Mouse (Mus musculus): ENCODE results near the gene Lrig2.

The Lrig2 gene

GRCm38 (mm10) chr3:104510771-104511429, 818 bp downstream of the Lrig2 start:
- in situ Hi-C loops (cut with MboI), result loop anchor here (10.0 kb wide), 1 partner anchor 164 kb away; no protein-coding TSS in a partner anchor

DNA sequence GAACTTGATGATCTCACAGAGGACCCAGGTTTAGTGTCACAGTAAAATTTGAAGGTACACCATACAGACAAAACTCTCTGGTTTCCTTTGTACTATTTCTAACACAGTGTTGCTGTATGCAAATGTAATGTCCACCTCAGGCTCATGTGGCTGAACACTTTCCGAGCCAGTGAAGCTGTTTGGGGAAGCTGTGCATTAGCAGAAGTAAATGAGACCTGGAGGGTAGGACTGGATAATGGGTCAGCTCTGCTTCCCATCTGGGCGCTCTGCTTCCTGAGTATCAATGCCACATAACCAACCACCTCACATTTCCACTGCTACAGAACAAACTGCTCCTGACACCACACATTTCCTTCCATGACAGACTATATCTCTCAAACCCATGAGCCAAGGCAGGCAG, 10.1 kb downstream of the Lrig2 start:
- in situ Hi-C loops (cut with MboI), result no loop called here

- in situ Hi-C loops (cut with MboI), result no loop called here
Measured at GRCm38 (mm10) chr3:104500881-104501280, 10.8 kb downstream of the Lrig2 start.

GRCm38 (mm10) chr3:104496176-104496575, 15.5 kb downstream of the Lrig2 start:
- in situ Hi-C loops (cut with MboI), result no loop called here

DNA sequence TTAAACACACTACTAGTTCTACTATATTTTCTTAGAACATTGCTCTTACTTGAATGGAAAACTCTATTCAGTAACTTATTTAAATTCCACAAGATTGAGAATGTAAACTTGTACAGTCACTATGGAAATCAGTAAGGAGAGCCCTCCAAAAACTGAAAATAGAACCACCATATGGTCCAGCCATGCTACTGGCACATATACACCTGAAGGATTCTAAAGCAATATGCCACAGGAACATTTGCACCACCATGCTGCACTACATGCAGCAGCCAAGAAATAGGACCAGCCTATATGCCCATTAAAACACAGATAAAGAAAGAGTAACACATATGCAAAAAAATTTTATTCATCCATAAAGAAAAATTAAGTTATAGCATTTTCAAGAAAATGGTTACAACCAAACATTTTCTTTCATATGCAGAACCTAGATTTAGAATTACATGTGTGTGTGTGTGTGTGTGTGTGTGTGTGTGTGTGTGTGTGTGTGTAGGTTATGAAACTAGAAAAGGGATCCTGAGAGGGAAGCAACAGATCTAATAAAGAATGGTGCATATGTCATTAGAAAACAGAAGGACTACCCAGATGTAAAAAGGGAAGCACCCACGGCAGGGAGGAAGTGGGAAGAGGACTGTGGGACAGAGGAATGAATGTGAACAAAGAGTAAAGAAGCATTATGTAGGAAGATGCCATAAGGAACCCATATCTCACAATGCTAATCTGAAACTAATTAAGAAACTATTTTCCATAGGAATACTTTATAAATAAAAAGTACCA, 30.6 kb downstream of the Lrig2 start:
- in situ Hi-C loops (cut with MboI), result no loop called here

- in situ Hi-C loops (cut with MboI), result no loop called here
Measured at GRCm38 (mm10) chr3:104478056-104478455, 33.7 kb downstream of the Lrig2 start.

DNA sequence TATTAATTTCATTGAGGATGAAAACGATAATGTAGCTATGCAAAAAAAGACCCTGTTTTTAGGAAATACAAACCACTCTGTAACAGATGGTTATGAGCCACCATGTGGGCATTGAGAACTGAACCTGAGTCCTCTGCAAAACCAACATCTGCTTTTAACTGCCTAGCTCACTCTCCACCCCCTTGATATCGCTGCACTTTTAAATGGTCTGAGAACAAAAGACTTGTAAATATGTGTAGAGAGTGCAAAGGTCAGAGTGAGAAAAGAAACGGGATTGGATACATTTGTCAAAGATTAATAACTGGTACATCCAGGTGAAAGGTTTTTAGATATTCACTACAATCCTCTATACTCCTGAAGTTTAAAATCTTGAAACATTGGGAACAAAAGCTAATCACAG, 42.3 kb downstream of the Lrig2 start:
- in situ Hi-C loops (cut with MboI), result no loop called here

DNA sequence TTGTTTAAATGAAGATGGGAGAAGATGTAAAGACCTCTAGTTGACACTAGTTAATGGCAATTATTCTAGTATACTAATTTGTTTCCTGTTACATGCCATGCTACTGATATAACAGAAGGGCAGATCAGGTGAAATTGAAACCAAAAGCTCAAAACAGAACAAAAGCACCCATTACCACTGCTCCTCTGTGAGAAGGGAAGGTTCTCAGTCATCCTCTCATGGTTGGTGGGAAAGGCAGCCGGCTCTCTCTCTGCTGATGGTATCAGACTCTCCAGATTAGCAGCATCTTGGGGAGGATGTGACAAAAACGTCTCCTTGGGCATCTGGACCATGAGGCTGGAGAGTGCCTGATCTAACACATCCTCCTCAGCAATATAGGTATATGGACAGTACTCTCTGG, 50.5 kb downstream of the Lrig2 start:
- in situ Hi-C loops (cut with MboI), result no loop called here

GRCm38 (mm10) chr3:104458588-104458987, 53.1 kb downstream of the Lrig2 start:
- in situ Hi-C loops (cut with MboI), result no loop called here

DNA sequence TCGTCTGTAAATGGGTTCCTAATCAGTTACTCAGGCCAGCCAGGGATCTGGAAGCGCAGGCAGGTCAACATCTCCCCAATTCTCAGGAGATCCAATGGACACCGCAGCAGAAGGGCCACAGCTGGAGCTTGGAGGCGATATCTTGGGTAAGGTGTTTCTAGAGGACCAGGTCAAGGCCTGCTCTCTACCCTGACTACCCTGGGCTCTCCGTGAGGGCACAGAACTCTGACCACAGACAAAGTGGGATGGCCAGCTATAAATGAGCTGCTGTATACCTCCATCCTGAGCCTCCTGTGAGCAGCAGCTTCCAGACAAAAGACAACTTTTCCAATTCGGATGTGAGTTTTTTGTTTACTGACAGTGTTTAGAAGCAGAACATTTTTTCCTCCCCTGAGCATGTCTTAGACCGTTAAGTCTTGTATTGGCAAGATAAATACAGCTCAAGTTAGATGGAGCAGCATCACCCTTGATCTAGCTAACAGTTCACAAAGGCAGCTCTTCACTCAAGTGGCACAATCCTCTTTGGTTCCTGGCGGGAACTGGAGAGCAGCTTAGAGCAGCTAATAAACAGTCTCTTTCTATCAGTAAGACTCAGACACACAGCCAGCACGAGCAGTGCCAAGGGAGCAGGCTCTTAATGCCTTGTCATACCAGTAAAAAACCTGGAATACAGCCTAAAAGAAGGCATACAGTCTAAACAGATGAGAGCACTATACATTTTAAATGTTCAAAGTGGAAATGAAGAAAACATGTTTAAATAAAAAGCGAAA, 56.0 kb downstream of the Lrig2 start:
- in situ Hi-C loops (cut with MboI), result no loop called here

- in situ Hi-C loops (cut with MboI), result loop anchor here (10.0 kb wide), 1 partner anchor 422 kb away; no protein-coding TSS in a partner anchor
Measured at GRCm38 (mm10) chr3:104447240-104447639, 64.5 kb downstream of the Lrig2 start.

- in situ Hi-C loops (cut with MboI), result loop anchor here (10.0 kb wide), 1 partner anchor 422 kb away; no protein-coding TSS in a partner anchor
Measured at GRCm38 (mm10) chr3:104446689-104447088, 65.0 kb downstream of the Lrig2 start.

- in situ Hi-C loops (cut with MboI), result loop anchor here (10.0 kb wide), 1 partner anchor 421 kb away; no protein-coding TSS in a partner anchor
Measured at GRCm38 (mm10) chr3:104445576-104445975, 66.1 kb downstream of the Lrig2 start.

DNA sequence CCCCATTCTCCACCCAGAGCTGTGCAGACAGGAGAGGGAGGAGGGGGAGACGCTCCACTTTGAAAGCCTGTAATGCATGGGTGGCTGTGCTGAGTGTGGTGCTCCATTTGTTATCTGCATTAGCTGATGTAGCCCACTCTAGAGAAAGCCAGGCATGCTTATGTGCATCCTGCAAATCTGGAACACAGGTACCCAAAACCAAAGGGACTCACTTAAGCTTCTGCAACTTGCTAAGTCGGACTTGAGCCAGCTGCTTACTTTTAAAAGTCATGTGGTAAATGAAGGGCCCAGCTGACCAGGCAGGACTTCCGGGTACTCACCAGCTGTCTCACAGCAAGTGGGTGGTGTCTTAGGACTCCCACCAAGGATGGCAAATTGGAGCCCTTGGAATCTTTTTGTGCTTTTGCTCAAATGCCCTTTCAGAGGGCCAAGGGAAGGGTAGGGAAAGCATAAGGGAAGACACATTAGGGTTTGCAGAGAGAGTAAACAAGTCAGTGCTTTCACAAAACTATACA, 66.7 kb downstream of the Lrig2 start:
- in situ Hi-C loops (cut with MboI), result loop anchor here (10.0 kb wide), 1 partner anchor 420 kb away; no protein-coding TSS in a partner anchor

DNA sequence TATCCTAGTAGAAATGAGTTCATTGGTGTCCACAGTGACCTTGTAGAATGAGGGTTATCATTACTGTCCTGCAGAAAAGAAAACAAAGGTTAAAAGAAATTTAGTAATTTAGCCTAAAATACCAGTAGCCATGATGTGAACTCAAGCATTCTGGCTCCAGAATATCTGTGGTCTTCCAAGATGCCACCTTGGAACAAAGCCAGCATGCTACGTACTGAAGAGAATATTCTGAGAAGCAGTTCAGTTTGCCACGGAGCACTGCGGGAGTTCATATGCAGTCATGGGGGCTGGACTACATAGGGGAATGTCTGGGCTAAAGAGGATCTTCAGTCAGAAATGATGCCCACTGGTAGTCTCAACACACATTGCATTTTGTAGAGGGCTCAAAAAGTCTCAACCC, 67.6 kb downstream of the Lrig2 start:
- in situ Hi-C loops (cut with MboI), result loop anchor here (10.0 kb wide), 1 partner anchor 419 kb away; no protein-coding TSS in a partner anchor

GRCm38 (mm10) chr3:104442357-104442756, 69.4 kb downstream of the Lrig2 start:
- in situ Hi-C loops (cut with MboI), result loop anchor here (10.0 kb wide), 1 partner anchor 418 kb away; no protein-coding TSS in a partner anchor

DNA sequence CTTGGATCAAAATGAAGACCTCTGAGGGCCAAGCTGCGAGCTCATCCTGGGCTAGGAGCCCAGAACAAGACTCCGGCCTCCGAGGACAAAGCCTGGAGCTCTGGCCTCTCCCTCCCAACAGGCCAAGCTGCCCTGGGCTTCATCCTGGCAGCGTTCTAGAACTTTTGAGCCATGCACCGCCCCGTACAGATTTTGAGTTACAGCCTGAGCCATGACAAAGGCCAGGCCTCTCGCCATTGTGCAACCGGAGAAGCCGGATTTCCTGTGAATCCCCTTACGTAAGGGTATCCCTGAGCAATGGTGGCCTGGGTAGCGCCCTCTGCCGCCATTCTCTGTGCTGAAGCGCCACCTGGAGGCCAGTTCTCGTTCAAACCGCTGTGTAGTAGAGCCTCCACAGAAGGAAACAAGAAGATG, 69.8 kb downstream of the Lrig2 start:
- in situ Hi-C loops (cut with MboI), result loop anchor here (10.0 kb wide), 1 partner anchor 417 kb away; no protein-coding TSS in a partner anchor

- in situ Hi-C loops (cut with MboI), result loop anchor here (10.0 kb wide), 1 partner anchor 417 kb away; no protein-coding TSS in a partner anchor
Measured at GRCm38 (mm10) chr3:104441435-104441834, 70.3 kb downstream of the Lrig2 start.

- in situ Hi-C loops (cut with MboI), result no loop called here
Measured at GRCm38 (mm10) chr3:104438777-104439176, 72.9 kb downstream of the Lrig2 start.

DNA sequence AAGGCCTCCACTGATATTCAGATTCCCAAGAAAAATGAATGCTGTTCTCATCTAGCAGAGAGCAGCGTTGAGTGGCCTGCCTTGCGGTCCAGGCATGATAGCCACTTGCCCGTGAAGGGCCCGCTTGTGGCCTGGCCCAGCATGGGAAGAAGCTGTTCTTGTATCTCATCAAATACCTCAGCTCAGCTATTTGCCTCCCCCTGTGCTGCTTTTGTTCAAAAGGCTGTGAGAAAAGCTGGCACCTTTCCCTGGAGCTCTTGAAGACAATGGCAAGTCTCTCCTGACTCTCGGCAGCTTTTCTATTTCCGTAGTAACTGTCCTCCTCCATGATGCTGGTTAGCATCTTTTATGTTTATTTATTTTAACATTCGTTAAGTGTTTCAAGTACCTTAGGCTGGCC, 74.1 kb downstream of the Lrig2 start:
- in situ Hi-C loops (cut with MboI), result no loop called here

GRCm38 (mm10) chr3:104435947-104436346, 75.8 kb downstream of the Lrig2 start:
- in situ Hi-C loops (cut with MboI), result no loop called here

GRCm38 (mm10) chr3:104434246-104434696, 77.4 kb downstream of the Lrig2 start:
- in situ Hi-C loops (cut with MboI), result no loop called here
